Mouse (Mus musculus): ENCODE data around the gene Lcmt1. TPM values are rescaled to one million over a fixed set of nuclear protein-coding genes. Genes with fewer than 3 reads are reported as not detected.

Lcmt1 gene
- total and polyA plus RNA-seq, 2 experiments = 9.6 to 15.9 TPM

DNA sequence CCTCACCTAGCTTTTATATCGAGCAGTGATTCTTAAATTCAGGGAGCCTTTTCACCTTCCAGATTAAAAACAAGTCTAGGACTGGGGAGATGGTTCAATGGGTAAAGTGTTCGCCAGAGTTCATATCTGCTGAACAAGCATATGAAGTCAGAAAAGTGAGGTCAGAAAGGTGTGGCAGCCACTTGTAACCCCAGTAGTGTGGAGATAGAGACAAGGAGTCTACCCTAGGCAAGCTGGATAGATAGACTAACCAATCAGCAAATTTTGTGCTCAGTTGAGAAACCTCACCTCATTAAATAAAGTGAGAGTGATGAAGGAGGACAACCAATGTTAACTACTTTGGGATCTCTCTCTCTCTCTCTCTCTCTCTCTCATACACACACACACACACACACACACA lies 80.9 kb downstream of the Lcmt1 start:
- 97% methylated on average over 2 of the region's 2 CpGs for WGBS
- Histone ChIP-seq H3K9ac (ENCODE audit: low read depth, low read length) (no peak overlapping the region), H3K27ac (replicated peaks; ENCODE audit: insufficient read depth, low read depth, low read length) (no peak overlapping the region), H3K4me3 (ENCODE audit: insufficient read depth, low read depth, low read length) (no peak overlapping the region), H3K79me2 (ENCODE audit: control insufficient read depth, insufficient read depth, low read length) (no peaks in the 10 kb centered on the region), H3K36me3 (ENCODE audit: control insufficient read depth, insufficient read depth, low read length) (no peaks in the 10 kb centered on the region), H3K4me1 (ENCODE audit: control insufficient read depth, insufficient read depth, low read length) (peaks cover 8% of the 10 kb centered on the region), H3K27me3 (ENCODE audit: control insufficient read depth, insufficient read depth, low read length) (no peaks in the 10 kb centered on the region)
- TF ChIP-seq POLR2A (IDR thresholded peaks at IDR 0.05; ENCODE audit: extremely low read depth, insufficient read depth, low read length) (no peak), CTCF (IDR thresholded peaks at IDR 0.05; ENCODE audit: low read depth, low read length) (no peak)
- no peak for DNase-seq (ENCODE audit: extremely low read depth, low read depth, low spot score)

GRCm38 (mm10) chr7:123452551-123452950 lies 83.0 kb downstream of the Lcmt1 start:
- no peak for TF ChIP-seq POLR2A (IDR thresholded peaks at IDR 0.05; ENCODE audit: extremely low read depth, insufficient read depth, low read length)
- DNase-seq (ENCODE audit: extremely low read depth, low read depth, low spot score) = peak; percentile 95
- H3K4me1 ChIP-seq (ENCODE audit: control insufficient read depth, insufficient read depth, low read length) = peaks cover 8% of the 10 kb centered on the region

GRCm38 (mm10) chr7:123453066-123453465 lies 83.5 kb downstream of the Lcmt1 start:
- TF ChIP-seq CTCF (IDR thresholded peaks at IDR 0.05; ENCODE audit: low read depth, low read length) (no peak), POLR2A (IDR thresholded peaks at IDR 0.05; ENCODE audit: extremely low read depth, insufficient read depth, low read length) (no peak)
- Histone ChIP-seq H3K79me2 (ENCODE audit: control insufficient read depth, insufficient read depth, low read length) (no peaks in the 10 kb centered on the region), H3K27me3 (ENCODE audit: control insufficient read depth, insufficient read depth, low read length) (no peaks in the 10 kb centered on the region), H3K36me3 (ENCODE audit: control insufficient read depth, insufficient read depth, low read length) (no peaks in the 10 kb centered on the region), H3K27ac (replicated peaks; ENCODE audit: insufficient read depth, low read depth, low read length) (peak overlapping the region; percentile 62), H3K4me1 (ENCODE audit: control insufficient read depth, insufficient read depth, low read length) (peaks cover 8% of the 10 kb centered on the region), H3K4me3 (ENCODE audit: insufficient read depth, low read depth, low read length) (no peak overlapping the region), H3K9ac (ENCODE audit: low read depth, low read length) (no peak overlapping the region)
- WGBS = 25% methylated on average over 8 of the region's 8 CpGs
- DNase-seq (ENCODE audit: extremely low read depth, low read depth, low spot score) = peak; percentile 81

More at GRCm38 (mm10) chr7:123452551-123452950, 83.0 kb downstream of the Lcmt1 start:
- Histone ChIP-seq H3K27me3 (ENCODE audit: control insufficient read depth, insufficient read depth, low read length) (no peaks in the 10 kb centered on the region), H3K9ac (ENCODE audit: low read depth, low read length) (no peak overlapping the region), H3K27ac (replicated peaks; ENCODE audit: insufficient read depth, low read depth, low read length) (peak overlapping the region; percentile 62), H3K4me3 (ENCODE audit: insufficient read depth, low read depth, low read length) (no peak overlapping the region), H3K36me3 (ENCODE audit: control insufficient read depth, insufficient read depth, low read length) (no peaks in the 10 kb centered on the region), H3K79me2 (ENCODE audit: control insufficient read depth, insufficient read depth, low read length) (no peaks in the 10 kb centered on the region)
- WGBS = 7% methylated on average over 6 of the region's 6 CpGs

DNA sequence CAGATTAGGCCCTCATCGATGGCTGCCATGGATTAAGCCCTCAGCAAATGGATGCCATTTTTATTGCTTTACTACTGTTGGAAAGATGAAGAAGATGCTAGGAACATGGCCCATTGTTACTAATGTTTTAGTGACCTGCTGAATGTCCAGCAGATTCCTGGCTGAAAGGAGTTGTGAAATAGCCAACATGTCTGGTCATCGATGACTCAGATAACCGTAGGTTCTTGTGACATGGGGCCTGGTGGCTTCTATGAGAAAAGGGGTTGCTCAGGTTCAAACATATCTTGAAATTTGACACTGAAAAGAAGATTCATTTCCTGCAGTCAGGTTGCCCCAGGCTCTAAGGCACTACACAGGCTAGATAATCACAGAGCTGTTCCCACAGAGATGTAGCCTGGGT lies 85.5 kb downstream of the Lcmt1 start:
- no peak overlapping the region for H3K27ac ChIP-seq (replicated peaks; ENCODE audit: insufficient read depth, low read depth, low read length)
- 54% methylated on average over 3 of the region's 3 CpGs for WGBS
- peaks cover 8% of the 10 kb centered on the region for H3K4me1 ChIP-seq (ENCODE audit: control insufficient read depth, insufficient read depth, low read length)

GRCm38 (mm10) chr7:123458309-123458708 lies 88.7 kb downstream of the Lcmt1 start:
- H3K4me3 ChIP-seq (ENCODE audit: insufficient read depth, low read depth, low read length) = no peak overlapping the region
- H3K79me2 ChIP-seq (ENCODE audit: control insufficient read depth, insufficient read depth, low read length) = no peaks in the 10 kb centered on the region
- no peak for TF ChIP-seq POLR2A (IDR thresholded peaks at IDR 0.05; ENCODE audit: extremely low read depth, insufficient read depth, low read length)
- no peak for TF ChIP-seq CTCF (IDR thresholded peaks at IDR 0.05; ENCODE audit: low read depth, low read length)
- no peak for DNase-seq (ENCODE audit: extremely low read depth, low read depth, low spot score)
- WGBS = 92% methylated on average over 4 of the region's 4 CpGs
- H3K9ac ChIP-seq (ENCODE audit: low read depth, low read length) = no peak overlapping the region
- H3K27ac ChIP-seq (replicated peaks; ENCODE audit: insufficient read depth, low read depth, low read length) = no peak overlapping the region
- no peaks in the 10 kb centered on the region for H3K27me3 ChIP-seq (ENCODE audit: control insufficient read depth, insufficient read depth, low read length)
- H3K36me3 ChIP-seq (ENCODE audit: control insufficient read depth, insufficient read depth, low read length) = no peaks in the 10 kb centered on the region
- peaks cover 6% of the 10 kb centered on the region for H3K4me1 ChIP-seq (ENCODE audit: control insufficient read depth, insufficient read depth, low read length)

More for the DNA sequence above, 85.5 kb downstream of the Lcmt1 start:
- TF ChIP-seq CTCF (IDR thresholded peaks at IDR 0.05; ENCODE audit: low read depth, low read length) (no peak), POLR2A (IDR thresholded peaks at IDR 0.05; ENCODE audit: extremely low read depth, insufficient read depth, low read length) (no peak)
- H3K36me3 ChIP-seq (ENCODE audit: control insufficient read depth, insufficient read depth, low read length) = no peaks in the 10 kb centered on the region
- no peak overlapping the region for H3K4me3 ChIP-seq (ENCODE audit: insufficient read depth, low read depth, low read length)
- DNase-seq (ENCODE audit: extremely low read depth, low read depth, low spot score) = peak; percentile 46
- H3K9ac ChIP-seq (ENCODE audit: low read depth, low read length) = no peak overlapping the region
- no peaks in the 10 kb centered on the region for H3K79me2 ChIP-seq (ENCODE audit: control insufficient read depth, insufficient read depth, low read length)
- no peaks in the 10 kb centered on the region for H3K27me3 ChIP-seq (ENCODE audit: control insufficient read depth, insufficient read depth, low read length)

DNA sequence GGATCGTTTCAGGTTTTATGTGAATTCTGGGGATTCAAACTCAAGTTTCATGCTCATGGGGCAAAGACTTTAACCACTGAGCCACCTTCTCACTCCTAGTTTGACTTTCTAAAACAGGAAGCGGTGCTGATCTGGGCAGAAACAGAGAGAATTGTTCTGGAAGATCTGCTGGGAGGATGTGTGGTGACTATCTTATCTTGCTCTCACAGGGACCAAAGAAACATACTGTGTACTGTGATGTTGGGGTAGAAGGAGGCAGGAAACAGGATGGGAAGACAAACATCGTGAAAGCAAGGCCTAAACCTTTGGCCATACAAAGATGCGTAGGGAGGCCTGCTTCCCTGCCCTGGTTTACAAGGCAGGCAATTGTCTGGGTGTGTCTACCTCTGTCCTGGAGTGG lies 89.7 kb downstream of the Lcmt1 start:
- H3K9ac ChIP-seq (ENCODE audit: low read depth, low read length) = no peak overlapping the region
- H3K27me3 ChIP-seq (ENCODE audit: control insufficient read depth, insufficient read depth, low read length) = no peaks in the 10 kb centered on the region
- no peak for TF ChIP-seq POLR2A (IDR thresholded peaks at IDR 0.05; ENCODE audit: extremely low read depth, insufficient read depth, low read length)
- TF ChIP-seq CTCF (IDR thresholded peaks at IDR 0.05; ENCODE audit: low read depth, low read length) = no peak
- H3K79me2 ChIP-seq (ENCODE audit: control insufficient read depth, insufficient read depth, low read length) = no peaks in the 10 kb centered on the region
- WGBS = 73% methylated on average over 4 of the region's 4 CpGs
- no peak overlapping the region for H3K27ac ChIP-seq (replicated peaks; ENCODE audit: insufficient read depth, low read depth, low read length)
- H3K4me3 ChIP-seq (ENCODE audit: insufficient read depth, low read depth, low read length) = no peak overlapping the region
- no peak for DNase-seq (ENCODE audit: extremely low read depth, low read depth, low spot score)
- no peaks in the 10 kb centered on the region for H3K36me3 ChIP-seq (ENCODE audit: control insufficient read depth, insufficient read depth, low read length)
- H3K4me1 ChIP-seq (ENCODE audit: control insufficient read depth, insufficient read depth, low read length) = peaks cover 6% of the 10 kb centered on the region
